Mouse (Mus musculus): ENCODE data around the gene Zfp946. TPM values are rescaled to one million over a fixed set of nuclear protein-coding genes. Genes with fewer than 3 reads are reported as not detected.

Zfp946 gene
- 1.0 and 1.2 TPM in 2 replicates for total RNA-seq (2014; rRNA removed; ENCODE audit: low replicate concordance)
- polyA plus RNA-seq (2015; fragmentation: Nextera tagmentation; extraction: Ambion mirVana) = 4.2 and 4.4 TPM in 2 replicates

DNA sequence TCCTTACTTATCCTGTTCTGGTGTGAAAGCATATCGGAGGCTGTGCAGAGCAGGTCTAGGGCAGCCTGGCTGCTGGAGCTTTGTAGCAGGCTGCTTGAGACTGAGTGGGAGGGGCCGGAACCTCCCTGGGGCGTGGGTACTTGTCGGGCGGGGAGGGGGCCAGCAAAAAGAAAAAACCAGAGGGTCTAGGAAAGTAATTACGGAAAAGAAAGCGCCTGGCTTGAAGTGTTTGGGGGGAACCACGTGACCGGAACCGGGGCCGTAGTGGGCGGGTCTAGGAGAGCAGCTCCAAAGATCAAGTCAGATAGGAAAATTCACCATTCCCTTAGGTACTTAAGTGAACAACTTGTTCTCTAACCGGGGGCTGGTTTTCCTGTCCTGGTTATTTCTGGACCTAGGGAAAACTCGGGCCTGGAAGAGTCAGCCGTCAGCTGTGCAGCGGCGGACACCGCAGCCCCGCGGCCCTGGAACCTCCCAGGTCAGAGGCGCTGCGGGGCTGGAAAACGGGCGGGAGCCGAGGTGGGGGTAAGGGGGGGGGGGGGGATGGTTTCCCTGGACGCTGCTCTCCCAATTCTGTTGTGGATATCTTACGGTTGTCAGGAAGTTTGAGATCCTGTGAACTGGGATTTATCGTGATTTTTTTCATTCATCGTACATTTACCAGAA, at the start of gene Zfp946:
Gene Zfp946 (plus strand): TSS at position 271 of the 666 bp plus-strand sequence.
- Histone ChIP-seq H3K4me1 (ENCODE audit: control insufficient read depth, insufficient read depth) (no peaks in the 10 kb centered on the region), H3K9me3 (replicated peaks; ENCODE audit: control insufficient read depth, low read length) (no peaks in the 10 kb centered on the region), H3K27me3 (ENCODE audit: control insufficient read depth, insufficient read depth, low read length) (no peaks in the 10 kb centered on the region), H3K4me3 (ENCODE audit: low read depth, low read length) (peak within 1 kb of the TSS; percentile 83), H3K36me3 (replicated peaks; ENCODE audit: control insufficient read depth, insufficient read depth, low read length) (no peaks in the 10 kb centered on the region), H3K4me2 (ENCODE audit: low read depth, low read length) (peak within 1 kb of the TSS; percentile 78), H3K27ac (ENCODE audit: low read depth) (peak within 1 kb of the TSS; percentile 71), H3K9ac (replicated peaks; ENCODE audit: low read depth, low read length) (peak within 1 kb of the TSS; percentile 70)
- TF ChIP-seq CTCF (IDR thresholded peaks at IDR 0.05; ENCODE audit: low read depth) (no peak), EP300 (IDR thresholded peaks at IDR 0.05; ENCODE audit: low read depth) (0 out of 2 replicates have a peak, but pooled peaks have one; percentile 20)
- DNase-seq (ENCODE audit: low spot score) = peak; percentile 66
- ATAC-seq (ENCODE audit: insufficient read depth, low read depth) = peak; percentile 91
- whole genome bisulfite sequencing = 1% methylated on average over 29 of the region's 29 CpGs

DNA sequence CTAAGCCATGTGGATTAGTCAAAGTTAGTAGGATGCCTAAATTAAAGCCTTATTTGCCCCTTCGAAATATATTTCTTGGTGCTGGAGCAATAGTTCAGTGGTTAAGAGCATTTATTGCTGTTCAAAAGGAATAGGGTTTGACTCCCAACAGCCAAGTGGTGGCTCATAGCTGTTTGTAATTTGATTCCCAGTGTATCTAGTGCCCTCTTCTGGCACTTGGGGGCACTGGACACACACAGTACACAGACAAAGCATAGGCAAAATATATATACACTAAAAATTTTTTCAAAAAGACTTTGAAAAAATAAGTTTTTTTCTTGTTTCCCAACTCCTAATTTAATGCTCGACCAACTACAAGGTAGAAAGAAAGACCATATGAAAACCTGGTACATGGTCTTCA, 13.3 kb upstream of the Zfp946 start:
- Histone ChIP-seq H3K9ac (replicated peaks; ENCODE audit: low read depth, low read length) (no peak overlapping the region), H3K27ac (ENCODE audit: low read depth) (no peak overlapping the region), H3K4me1 (ENCODE audit: control insufficient read depth, insufficient read depth) (no peaks in the 10 kb centered on the region), H3K36me3 (replicated peaks; ENCODE audit: control insufficient read depth, insufficient read depth, low read length) (no peaks in the 10 kb centered on the region), H3K27me3 (ENCODE audit: control insufficient read depth, insufficient read depth, low read length) (no peaks in the 10 kb centered on the region), H3K4me3 (ENCODE audit: low read depth, low read length) (no peak overlapping the region), H3K4me2 (ENCODE audit: low read depth, low read length) (no peak overlapping the region), H3K9me3 (replicated peaks; ENCODE audit: control insufficient read depth, low read length) (no peaks in the 10 kb centered on the region)
- 59% methylated on average over 2 of the region's 2 CpGs for WGBS
- ATAC-seq (ENCODE audit: insufficient read depth, low read depth) (no peak), DNase-seq (ENCODE audit: low spot score) (peak; percentile 40)
- TF ChIP-seq CTCF (IDR thresholded peaks at IDR 0.05; ENCODE audit: low read depth) (peak; percentile 57), EP300 (IDR thresholded peaks at IDR 0.05; ENCODE audit: low read depth) (no peak)

GRCm38 (mm10) chr17:22417510-22417909, 6.5 kb upstream of the Zfp946 start:
- peak; percentile 49 for DNase-seq (ENCODE audit: low spot score)
- no peaks in the 10 kb centered on the region for H3K27me3 ChIP-seq (ENCODE audit: control insufficient read depth, insufficient read depth, low read length)
- peak; percentile 84 for TF ChIP-seq CTCF (IDR thresholded peaks at IDR 0.05; ENCODE audit: low read depth)
- TF ChIP-seq EP300 (IDR thresholded peaks at IDR 0.05; ENCODE audit: low read depth) = no peak
- no peak overlapping the region for H3K4me3 ChIP-seq (ENCODE audit: low read depth, low read length)
- no peak for ATAC-seq (ENCODE audit: insufficient read depth, low read depth)
- no peak overlapping the region for H3K4me2 ChIP-seq (ENCODE audit: low read depth, low read length)
- H3K9ac ChIP-seq (replicated peaks; ENCODE audit: low read depth, low read length) = no peak overlapping the region
- H3K9me3 ChIP-seq (replicated peaks; ENCODE audit: control insufficient read depth, low read length) = no peaks in the 10 kb centered on the region
- WGBS = 3% methylated on average over 3 of the region's 3 CpGs
- no peaks in the 10 kb centered on the region for H3K4me1 ChIP-seq (ENCODE audit: control insufficient read depth, insufficient read depth)
- no peaks in the 10 kb centered on the region for H3K36me3 ChIP-seq (replicated peaks; ENCODE audit: control insufficient read depth, insufficient read depth, low read length)
- no peak overlapping the region for H3K27ac ChIP-seq (ENCODE audit: low read depth)

DNA sequence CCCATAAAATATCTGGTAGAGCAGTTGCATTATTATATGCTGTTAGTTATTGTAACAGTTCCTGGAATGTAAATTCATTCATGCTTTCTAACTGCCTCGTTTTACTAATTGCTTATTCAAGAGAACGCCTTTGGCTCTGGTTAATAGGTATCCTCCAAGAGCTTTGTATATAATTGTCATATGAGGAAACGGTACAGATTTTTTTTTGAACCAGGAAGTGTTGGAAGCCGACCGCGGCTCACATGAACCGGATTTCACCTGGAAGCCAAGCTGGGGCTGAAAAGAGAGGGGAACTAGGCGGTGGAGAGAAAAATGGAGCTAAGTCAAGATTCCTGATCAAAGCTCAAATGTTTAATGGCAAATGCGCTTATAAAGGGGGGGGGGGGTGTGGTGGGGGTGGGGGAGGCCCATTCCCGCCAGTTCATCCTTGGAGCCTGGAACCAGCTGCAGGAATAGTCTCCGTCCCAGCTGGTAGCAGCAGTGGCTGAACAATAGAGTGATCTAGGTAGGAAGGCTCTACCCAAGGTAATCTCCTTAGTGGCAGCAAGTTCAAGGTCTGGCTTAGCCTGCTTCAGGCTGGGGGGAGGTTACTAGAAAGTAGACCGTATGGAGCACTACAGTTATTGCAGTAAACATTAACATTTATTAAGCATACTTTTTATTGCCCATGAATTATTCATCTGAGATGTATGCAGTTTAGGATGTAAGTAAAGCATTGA, 773 bp downstream of the Zfp946 start:
- Histone ChIP-seq H3K4me1 (ENCODE audit: control insufficient read depth, insufficient read depth) (no peaks in the 10 kb centered on the region), H3K9me3 (replicated peaks; ENCODE audit: control insufficient read depth, low read length) (no peaks in the 10 kb centered on the region), H3K27ac (ENCODE audit: low read depth) (peak overlapping the region; percentile 71; the same call in 1 of the 2 replicates), H3K9ac (replicated peaks; ENCODE audit: low read depth, low read length) (peak overlapping the region; percentile 70), H3K4me3 (ENCODE audit: low read depth, low read length) (peak overlapping the region; percentile 83), H3K27me3 (ENCODE audit: control insufficient read depth, insufficient read depth, low read length) (no peaks in the 10 kb centered on the region), H3K36me3 (replicated peaks; ENCODE audit: control insufficient read depth, insufficient read depth, low read length) (no peaks in the 10 kb centered on the region), H3K4me2 (ENCODE audit: low read depth, low read length) (peak overlapping the region; percentile 78)
- WGBS = 2% methylated on average over 12 of the region's 12 CpGs
- no peak for TF ChIP-seq EP300 (IDR thresholded peaks at IDR 0.05; ENCODE audit: low read depth)
- no peak for TF ChIP-seq CTCF (IDR thresholded peaks at IDR 0.05; ENCODE audit: low read depth)
- no peak for ATAC-seq (ENCODE audit: insufficient read depth, low read depth)
- peak; percentile 6 for DNase-seq (ENCODE audit: low spot score)

DNA sequence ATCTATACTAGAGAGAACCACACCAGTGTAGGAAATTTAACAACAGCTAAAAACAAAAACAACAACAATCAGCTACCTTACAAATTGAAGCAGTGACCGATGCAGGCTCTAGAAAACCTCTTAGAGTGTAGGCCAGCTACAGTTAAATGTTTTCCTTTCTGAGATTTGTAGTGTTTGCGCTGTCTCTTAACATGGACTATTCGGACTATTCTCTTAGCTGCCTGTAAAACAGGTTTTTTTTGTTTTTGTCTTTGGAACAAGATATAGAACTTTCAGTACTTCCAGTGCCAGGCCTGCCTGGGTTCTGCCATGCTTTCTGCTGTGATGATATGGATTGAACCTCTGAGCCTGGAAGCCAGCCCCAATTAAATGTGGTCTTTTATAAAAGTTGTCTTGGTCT, 23.7 kb downstream of the Zfp946 start:
- Histone ChIP-seq H3K36me3 (replicated peaks; ENCODE audit: control insufficient read depth, insufficient read depth, low read length) (peaks cover 3% of the 10 kb centered on the region; the same call in 1 of the 2 replicates), H3K4me2 (ENCODE audit: low read depth, low read length) (no peak overlapping the region), H3K9ac (replicated peaks; ENCODE audit: low read depth, low read length) (no peak overlapping the region), H3K4me3 (ENCODE audit: low read depth, low read length) (no peak overlapping the region), H3K4me1 (ENCODE audit: control insufficient read depth, insufficient read depth) (no peaks in the 10 kb centered on the region), H3K27ac (ENCODE audit: low read depth) (no peak overlapping the region), H3K9me3 (replicated peaks; ENCODE audit: control insufficient read depth, low read length) (no peaks in the 10 kb centered on the region), H3K27me3 (ENCODE audit: control insufficient read depth, insufficient read depth, low read length) (no peaks in the 10 kb centered on the region)
- TF ChIP-seq EP300 (IDR thresholded peaks at IDR 0.05; ENCODE audit: low read depth) (no peak), CTCF (IDR thresholded peaks at IDR 0.05; ENCODE audit: low read depth) (no peak)
- ATAC-seq (ENCODE audit: insufficient read depth, low read depth) (no peak), DNase-seq (ENCODE audit: low spot score) (no peak)
- WGBS = 91% methylated on average over 3 of the region's 3 CpGs
